Mouse (Mus musculus) MEL (cell line): ENCODE data around the gene Sh2d1b2. TPM values are rescaled to one million over a fixed set of nuclear protein-coding genes. Genes with fewer than 3 reads are reported as not detected.

Source experiments
- DNase-seq: peaks from one replicate; pipeline ENCODE4 v3.0.0; 2011; ENCODE audit warnings: low read depth, low spot score
- H3K27ac ChIP-seq: 2 replicates; pipeline ENCODE4 v1.5.1; 2012; ENCODE audit warnings: low read depth, mild to moderate bottlenecking, control low read depth, low read length, moderate library complexity; ENCODE audit not compliant: control insufficient read depth
- H3K27me3 ChIP-seq, 2 experiments: fragments of 150-350 bp in 1 of 2; sonication (generic) in 1 of 2; 2 replicates each; pipeline ENCODE4 v1.6.1; 2012; ENCODE audit warnings: low read length in 2 of 2, mild to moderate bottlenecking in 2 of 2, improper control_type of control experiment in 1 of 2, moderate library complexity in 1 of 2; ENCODE audit not compliant: insufficient read depth in 2 of 2, control insufficient read depth in 1 of 2
- H3K36me3 ChIP-seq, 2 experiments: 2 replicates each; pipeline ENCODE4 v1.6.1; 2012 to 2014; ENCODE audit warnings: low read length in 2 of 2, improper control_type of control experiment in 1 of 2, inconsistent platforms in 1 of 2, mild to moderate bottlenecking in 1 of 2; ENCODE audit not compliant: insufficient read depth in 2 of 2, control insufficient read depth in 1 of 2
- H3K4me1 ChIP-seq, 2 experiments: fragments of 150-350 bp in 1 of 2; sonication (generic) in 1 of 2; 2 replicates each; pipeline ENCODE4 v1.6.1; 2012; ENCODE audit warnings: low read length in 2 of 2, improper control_type of control experiment in 1 of 2, mild to moderate bottlenecking in 1 of 2; ENCODE audit not compliant: insufficient read depth in 2 of 2, control insufficient read depth in 1 of 2
- H3K4me3 ChIP-seq, 2 experiments: fragments of 150-350 bp in 1 of 2; sonication (generic) in 1 of 2; 2 replicates each; pipeline ENCODE4 v1.5.1; 2012; ENCODE audit warnings: low read depth in 2 of 2, low read length in 2 of 2, mild to moderate bottlenecking in 2 of 2, moderate library complexity in 2 of 2, control low read depth in 1 of 2, improper control_type of control experiment in 1 of 2; ENCODE audit not compliant: control insufficient read depth in 1 of 2, insufficient read depth in 1 of 2
- H3K79me2 ChIP-seq: 2 replicates; pipeline ENCODE4 v1.6.1; 2012; ENCODE audit warnings: mild to moderate bottlenecking, low read length, moderate library complexity; ENCODE audit not compliant: control insufficient read depth, poor library complexity, insufficient read depth
- H3K9ac ChIP-seq: 2 replicates; pipeline ENCODE4 v1.6.1; 2012; ENCODE audit warnings: low read depth, mild to moderate bottlenecking, control low read depth, low read length, moderate library complexity; ENCODE audit not compliant: control insufficient read depth, poor library complexity, severe bottlenecking
- H3K9me3 ChIP-seq: fragments of 150-350 bp; sonication (generic); replicated peaks from 2 replicates; pipeline ENCODE4 v1.6.1; 2012; ENCODE audit warnings: mild to moderate bottlenecking, low read length, improper control_type of control experiment, moderate library complexity; ENCODE audit not compliant: insufficient read depth
- CHD1 ChIP-seq: IDR thresholded peaks from 2 replicates; pipeline ENCODE4 v1.6.1; 2012; ENCODE audit warnings: low read depth, mild to moderate bottlenecking, inconsistent platforms, low read length, improper control_type of control experiment
- CTCF ChIP-seq, 3 experiments: IDR thresholded peaks in 2 of 3; conservative IDR thresholded peaks in 1 of 3; 2 replicates each; pipeline ENCODE4 v1.5.1; 2011 to 2012; ENCODE audit warnings: low read length in 3 of 3, low read depth in 2 of 3, mild to moderate bottlenecking in 2 of 3, improper control_type of control experiment in 1 of 3, inconsistent platforms in 1 of 3, mixed read lengths in 1 of 3, moderate library complexity in 1 of 3; ENCODE audit not compliant: control insufficient read depth in 1 of 3, insufficient read depth in 1 of 3, poor library complexity in 1 of 3, severe bottlenecking in 1 of 3
- EP300 ChIP-seq, 2 experiments: IDR thresholded peaks; 2 replicates each; pipeline ENCODE4 v1.6.1; 2011; ENCODE audit warnings: improper control_type of control experiment in 2 of 2, low read length in 2 of 2, low read depth in 1 of 2, mild to moderate bottlenecking in 1 of 2
- GABPA ChIP-seq: IDR thresholded peaks from 2 replicates; pipeline ENCODE4 v1.6.1; 2012; ENCODE audit warnings: low read depth, mild to moderate bottlenecking, inconsistent platforms, low read length, improper control_type of control experiment, moderate library complexity
- JUND ChIP-seq: IDR thresholded peaks from 2 replicates; pipeline ENCODE4 v1.6.1; 2011; ENCODE audit warnings: low read depth, mild to moderate bottlenecking, improper control_type of control experiment, low read length
- MAZ ChIP-seq: IDR thresholded peaks from 2 replicates; pipeline ENCODE4 v1.6.1; 2012; ENCODE audit warnings: low read depth, mild to moderate bottlenecking, inconsistent platforms, low read length, improper control_type of control experiment
- MEF2A ChIP-seq: IDR thresholded peaks from 2 replicates; pipeline ENCODE4 v1.6.1; 2014; ENCODE audit warnings: low read depth, mild to moderate bottlenecking, inconsistent platforms, low read length, improper control_type of control experiment; ENCODE audit not compliant: poor library complexity, insufficient replicate concordance, severe bottlenecking; ENCODE audit errors: extremely low read depth
- MYB ChIP-seq: IDR thresholded peaks from 2 replicates; pipeline ENCODE4 v1.6.1; 2011; ENCODE audit warnings: mild to moderate bottlenecking, low read depth, low read length, improper control_type of control experiment
- NELFE ChIP-seq: IDR thresholded peaks from 2 replicates; pipeline ENCODE4 v1.6.1; 2011; ENCODE audit warnings: low read depth, low read length, improper control_type of control experiment
- POLR2AphosphoS2 ChIP-seq: IDR thresholded peaks from 2 replicates; pipeline ENCODE4 v1.6.1; 2011; ENCODE audit warnings: low read length, improper control_type of control experiment
- RAD21 ChIP-seq: IDR thresholded peaks from 2 replicates; pipeline ENCODE4 v1.6.1; 2011; ENCODE audit warnings: mild to moderate bottlenecking, low read depth, low read length, improper control_type of control experiment
- SIN3A ChIP-seq: IDR thresholded peaks from 2 replicates; pipeline ENCODE4 v1.6.1; 2012; ENCODE audit warnings: low read length, improper control_type of control experiment, inconsistent platforms
- USF2 ChIP-seq, 2 experiments: IDR thresholded peaks; 2 replicates each; pipeline ENCODE4 v1.6.1; 2011 to 2012; ENCODE audit warnings: improper control_type of control experiment in 2 of 2, low read length in 2 of 2, borderline replicate concordance in 1 of 2, inconsistent platforms in 1 of 2, low read depth in 1 of 2, mild to moderate bottlenecking in 1 of 2; ENCODE audit not compliant: insufficient read depth in 1 of 2
- ZC3H11A ChIP-seq: IDR thresholded peaks from 2 replicates; pipeline ENCODE4 v1.6.1; 2012; ENCODE audit warnings: low read depth, mild to moderate bottlenecking, inconsistent platforms, low read length, improper control_type of control experiment
- ZKSCAN1 ChIP-seq: IDR thresholded peaks from 2 replicates; pipeline ENCODE4 v1.6.1; 2012; ENCODE audit warnings: low read depth, mild to moderate bottlenecking, inconsistent platforms, low read length, improper control_type of control experiment, moderate library complexity
- polyA plus RNA-seq, 2 experiments: library from polyadenylated mRNA; stranded (reverse) in 1 of 2; unstranded in 1 of 2; fragments of >175 nt in 1 of 2; fragments of >200 nt in 1 of 2; gene quantifications; 2 replicates each; pipeline versions ENCODE4 v1.2.1 to v1.2.4; 2012; ENCODE audit warnings: low replicate concordance in 2 of 2, low read depth in 1 of 2; ENCODE audit not compliant: insufficient read length in 2 of 2, insufficient read depth in 1 of 2, missing spikeins in 1 of 2
- total RNA-seq: library from RNA; depleted of rRNA; stranded (reverse); fragments of 300-350 nt; gene quantifications from 2 replicates; pipeline ENCODE4 v1.2.3, GENCODE M21; 2012

Gene Sh2d1b2
- total and polyA plus RNA-seq, 3 experiments = not detected

DNA sequence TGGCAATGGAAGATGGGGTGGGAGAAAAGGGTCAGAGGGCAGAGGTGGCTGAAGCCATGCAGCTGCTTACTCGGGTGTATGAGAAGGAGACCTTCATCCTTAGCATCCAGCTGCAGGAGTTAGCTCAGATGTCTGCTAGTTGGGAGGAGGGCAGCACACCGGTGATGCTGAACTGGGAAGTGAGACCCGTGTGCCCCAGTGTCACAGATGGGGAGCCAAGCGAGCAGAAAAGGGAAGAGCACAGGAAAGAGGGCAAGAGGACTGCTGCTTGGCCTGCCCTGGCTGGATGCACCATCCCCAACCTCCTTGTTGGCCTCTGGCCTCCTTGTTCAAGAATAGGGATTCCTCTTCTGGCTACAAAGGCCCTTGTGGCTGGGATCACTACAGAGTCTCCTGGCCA is 66.9 kb downstream of the Sh2d1b2 start:
- no peak for DNase-seq
- no peaks in the 10 kb centered on the region for H3K79me2 ChIP-seq
- no peaks in the 10 kb centered on the region for H3K9me3 ChIP-seq
- H3K36me3 ChIP-seq = no peaks in the 10 kb centered on the region
- TF ChIP-seq SIN3A = no peak
- TF ChIP-seq ZC3H11A = no peak
- TF ChIP-seq POLR2AphosphoS2 = no peak
- no peak for TF ChIP-seq MEF2A
- TF ChIP-seq MYB = no peak
- TF ChIP-seq GABPA = no peak
- TF ChIP-seq MAZ = no peak
- TF ChIP-seq RAD21 = no peak
- TF ChIP-seq, all 39 proteins: peak for 0
- H3K4me1 ChIP-seq = no peaks in the 10 kb centered on the region
- H3K27me3 ChIP-seq = no peaks in the 10 kb centered on the region; a peak in 2 of 4 replicates
- H3K4me3 ChIP-seq = no peak overlapping the region
- H3K9ac ChIP-seq = no peak overlapping the region
- no peak overlapping the region for H3K27ac ChIP-seq

DNA sequence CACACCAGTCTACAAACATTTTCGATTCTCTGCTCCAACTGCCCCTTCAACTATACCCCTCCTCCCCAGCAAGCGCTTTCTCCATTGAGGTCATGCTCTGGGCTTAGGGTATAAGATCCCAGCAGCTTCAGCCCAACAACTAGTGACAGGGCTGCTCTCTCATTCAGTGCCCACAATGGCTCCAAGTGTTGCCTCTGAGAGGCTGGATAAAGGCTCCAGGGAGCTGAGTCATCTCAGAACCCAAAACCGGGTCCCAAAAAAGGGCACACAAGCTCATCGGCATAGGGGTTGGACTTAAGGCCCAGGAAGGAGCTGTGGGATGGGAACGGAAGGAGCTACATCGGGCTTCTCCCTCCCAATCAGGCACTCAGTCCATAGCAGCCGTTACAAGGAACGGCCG is 69.1 kb downstream of the Sh2d1b2 start:
- Histone ChIP-seq H3K27ac (no peak overlapping the region), H3K4me3 (no peak overlapping the region), H3K4me1 (no peaks in the 10 kb centered on the region), H3K79me2 (no peaks in the 10 kb centered on the region), H3K27me3 (no peaks in the 10 kb centered on the region; a peak in 2 of 4 replicates), H3K9ac (no peak overlapping the region), H3K9me3 (no peaks in the 10 kb centered on the region), H3K36me3 (no peaks in the 10 kb centered on the region)
- no peak for DNase-seq
- no peak for TF ChIP-seq CHD1
- TF ChIP-seq, all 39 proteins: peak for 0

- no peak for TF ChIP-seq EP300 (IDR thresholded peaks at IDR 0.05; ENCODE audit: low read depth in 1 of 2, low read length in 2 of 2)
- TF ChIP-seq ZKSCAN1 = no peak
- no peak for TF ChIP-seq USF2 (IDR thresholded peaks at IDR 0.05; ENCODE audit: borderline replicate concordance in 1 of 2, insufficient read depth in 1 of 2, low read depth in 1 of 2, low read length in 2 of 2)
- no peak for TF ChIP-seq CTCF (IDR thresholded peaks at IDR 0.05 in 2 of 3, conservative IDR thresholded peaks at IDR 0.05 in 1 of 3; ENCODE audit: control insufficient read depth in 1 of 3, insufficient read depth in 1 of 3, low read depth in 2 of 3, low read length in 3 of 3, poor library complexity in 1 of 3, severe bottlenecking in 1 of 3)
- TF ChIP-seq MAZ = no peak
- no peak for TF ChIP-seq MEF2A
- TF ChIP-seq NELFE = no peak
- TF ChIP-seq JUND = no peak
- no peaks in the 10 kb centered on the region for H3K79me2 ChIP-seq
- no peaks in the 10 kb centered on the region for H3K9me3 ChIP-seq
- no peaks in the 10 kb centered on the region for H3K36me3 ChIP-seq
- H3K4me1 ChIP-seq = no peaks in the 10 kb centered on the region
- DNase-seq = no peak
- H3K4me3 ChIP-seq = no peak overlapping the region
- no peak overlapping the region for H3K9ac ChIP-seq
- H3K27ac ChIP-seq = no peak overlapping the region
- no peaks in the 10 kb centered on the region; a peak in 2 of 4 replicates for H3K27me3 ChIP-seq
Measured at GRCm38 (mm10) chr1:170302456-170302855, 69.9 kb downstream of the Sh2d1b2 start.
